Mouse (Mus musculus): ENCODE data around the gene 0610009B22Rik. TPM values are rescaled to one million over a fixed set of nuclear protein-coding genes. Genes with fewer than 3 reads are reported as not detected.
A peak's percentile ranks its signal among the peaks of the same experiment; 100 is the strongest.
"Not testable (repeated sequence)": the region's sequence is repeated elsewhere in the genome, so short reads cannot be mapped to it uniquely, and the experiment has no call there.

The 0610009B22Rik gene
- polyA plus RNA-seq, 1 experiment = 41.0 TPM

DNA sequence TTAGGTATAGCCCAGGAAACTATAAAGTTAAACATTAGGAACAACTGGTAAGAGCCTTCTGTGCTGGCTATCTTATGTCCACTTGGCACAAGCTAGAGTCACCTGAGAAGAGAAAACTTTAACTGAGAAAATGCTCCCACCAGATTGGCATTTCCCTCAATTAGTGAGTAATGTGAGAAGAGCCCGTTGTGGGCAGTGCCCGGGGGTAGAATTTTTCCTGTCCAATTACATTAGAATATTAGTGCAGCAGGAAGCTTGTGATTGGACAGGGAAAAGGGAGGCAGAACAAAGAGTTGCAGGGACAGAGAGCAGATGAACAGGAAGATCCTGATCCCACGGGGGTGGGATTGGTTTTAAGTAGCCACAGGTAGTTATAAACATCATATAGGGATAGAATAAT is 14.2 kb upstream of the 0610009B22Rik start:
- Histone ChIP-seq H3K27ac (ENCODE audit: insufficient read depth, low read depth, low read length) (no peak overlapping the region), H3K36me3 (ENCODE audit: control insufficient read depth, insufficient read depth, low read length) (peaks cover 14% of the 10 kb centered on the region), H3K4me1 (ENCODE audit: control insufficient read depth, insufficient read depth, low read length) (no peaks in the 10 kb centered on the region), H3K27me3 (replicated peaks; ENCODE audit: control insufficient read depth, insufficient read depth, low read length) (no peaks in the 10 kb centered on the region), H3K4me3 (ENCODE audit: insufficient read depth, low read depth, low read length) (no peak overlapping the region)
- TF ChIP-seq CTCF (conservative IDR thresholded peaks at IDR 0.05; ENCODE audit: insufficient read depth, insufficient read length, low read depth, low read length) (no peak), POLR2A (IDR thresholded peaks at IDR 0.05; ENCODE audit: low read depth, low read length) (no peak)
- DNase-seq = no peak
- 32% methylated on average over 3 of the region's 3 CpGs for WGBS

DNA sequence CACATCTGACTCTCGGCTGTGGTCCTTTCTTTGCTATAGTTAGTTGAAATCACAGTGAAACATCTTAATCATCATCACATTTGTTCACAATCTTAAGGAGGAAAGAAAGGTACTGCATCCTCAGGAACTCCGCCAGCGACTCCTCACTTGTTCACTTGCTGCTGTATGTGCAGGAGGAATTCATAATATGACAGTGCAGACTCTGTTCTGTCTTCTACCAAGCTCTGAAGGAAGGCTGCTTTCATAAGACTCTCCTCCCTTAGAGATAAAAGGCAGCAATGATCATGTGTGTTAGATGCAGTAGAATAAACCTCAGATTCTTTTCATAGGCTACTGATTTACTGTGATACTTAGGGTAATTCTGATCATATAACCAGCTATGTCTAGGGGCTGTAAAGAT is 6.3 kb upstream of the 0610009B22Rik start:
- no peak overlapping the region for H3K4me3 ChIP-seq (ENCODE audit: insufficient read depth, low read depth, low read length)
- H3K27ac ChIP-seq (ENCODE audit: insufficient read depth, low read depth, low read length) = no peak overlapping the region
- TF ChIP-seq CTCF (conservative IDR thresholded peaks at IDR 0.05; ENCODE audit: insufficient read depth, insufficient read length, low read depth, low read length) (no peak), POLR2A (IDR thresholded peaks at IDR 0.05; ENCODE audit: low read depth, low read length) (no peak)
- no peaks in the 10 kb centered on the region for H3K4me1 ChIP-seq (ENCODE audit: control insufficient read depth, insufficient read depth, low read length)
- no peak for DNase-seq
- H3K27me3 ChIP-seq (replicated peaks; ENCODE audit: control insufficient read depth, insufficient read depth, low read length) = no peaks in the 10 kb centered on the region
- WGBS = 95% methylated on average over 3 of the region's 3 CpGs
- H3K36me3 ChIP-seq (ENCODE audit: control insufficient read depth, insufficient read depth, low read length) = peaks cover 5% of the 10 kb centered on the region; the same call in 1 of the 2 replicates

DNA sequence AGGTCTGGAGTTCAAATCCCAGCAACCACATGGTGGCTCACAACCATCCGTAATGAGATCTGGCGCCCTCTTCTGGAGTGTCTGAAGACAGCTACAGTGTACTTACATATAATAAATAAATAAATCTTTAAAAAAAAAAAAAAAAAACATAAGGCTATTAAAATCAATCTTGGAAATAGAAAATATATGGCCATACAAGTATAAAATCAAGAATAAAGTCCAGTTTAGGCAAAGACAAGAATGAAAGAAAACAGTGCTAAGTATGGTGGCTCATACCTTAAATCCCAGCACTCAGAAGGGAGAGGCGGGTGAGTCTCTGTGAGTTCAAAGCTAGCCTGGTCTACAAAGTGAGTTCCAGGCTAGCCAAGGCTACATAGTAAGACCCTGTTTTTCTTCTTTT is 1.9 kb upstream of the 0610009B22Rik start:
- H3K4me1 ChIP-seq (ENCODE audit: control insufficient read depth, insufficient read depth, low read length); DNase-seq; H3K4me3 ChIP-seq (ENCODE audit: insufficient read depth, low read depth, low read length); H3K36me3 ChIP-seq (ENCODE audit: control insufficient read depth, insufficient read depth, low read length); H3K27me3 ChIP-seq (replicated peaks; ENCODE audit: control insufficient read depth, insufficient read depth, low read length); H3K27ac ChIP-seq (ENCODE audit: insufficient read depth, low read depth, low read length): not testable (repeated sequence)
- 78% methylated on average over 3 of the region's 3 CpGs for whole genome bisulfite sequencing

DNA sequence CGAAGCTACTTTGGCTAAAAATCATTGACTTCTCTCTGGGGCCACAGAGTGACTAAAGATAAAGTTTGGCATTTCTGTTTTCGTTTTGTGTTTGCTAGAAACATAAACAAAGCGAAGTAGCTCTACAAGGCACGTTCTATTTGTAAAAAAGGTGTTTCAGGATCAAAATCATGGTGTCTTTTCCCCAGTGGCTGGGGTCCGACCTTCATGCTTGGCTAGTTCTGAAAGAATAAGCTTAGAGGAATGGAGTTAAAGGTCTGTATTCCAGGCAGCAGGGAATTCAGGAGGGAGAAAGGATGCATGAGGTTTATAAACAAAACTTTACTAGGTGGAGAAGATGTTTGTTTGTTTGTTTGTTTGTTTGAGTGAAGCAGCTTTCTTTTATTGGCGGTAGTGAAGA is 669 bp upstream of the 0610009B22Rik start:
- H3K36me3 ChIP-seq (ENCODE audit: control insufficient read depth, insufficient read depth, low read length) = no peaks in the 10 kb centered on the region
- peak overlapping the region; percentile 27 for H3K4me3 ChIP-seq (ENCODE audit: insufficient read depth, low read depth, low read length)
- 19% methylated on average over 6 of the region's 6 CpGs for WGBS
- H3K27ac ChIP-seq (ENCODE audit: insufficient read depth, low read depth, low read length) = peak overlapping the region; percentile 62
- H3K4me1 ChIP-seq (ENCODE audit: control insufficient read depth, insufficient read depth, low read length) = peaks cover 2% of the 10 kb centered on the region; the same call in 1 of the 2 replicates
- no peaks in the 10 kb centered on the region for H3K27me3 ChIP-seq (replicated peaks; ENCODE audit: control insufficient read depth, insufficient read depth, low read length)
- no peak for TF ChIP-seq CTCF (conservative IDR thresholded peaks at IDR 0.05; ENCODE audit: insufficient read depth, insufficient read length, low read depth, low read length)
- TF ChIP-seq POLR2A (IDR thresholded peaks at IDR 0.05; ENCODE audit: low read depth, low read length) = no peak
- no peak for DNase-seq

DNA sequence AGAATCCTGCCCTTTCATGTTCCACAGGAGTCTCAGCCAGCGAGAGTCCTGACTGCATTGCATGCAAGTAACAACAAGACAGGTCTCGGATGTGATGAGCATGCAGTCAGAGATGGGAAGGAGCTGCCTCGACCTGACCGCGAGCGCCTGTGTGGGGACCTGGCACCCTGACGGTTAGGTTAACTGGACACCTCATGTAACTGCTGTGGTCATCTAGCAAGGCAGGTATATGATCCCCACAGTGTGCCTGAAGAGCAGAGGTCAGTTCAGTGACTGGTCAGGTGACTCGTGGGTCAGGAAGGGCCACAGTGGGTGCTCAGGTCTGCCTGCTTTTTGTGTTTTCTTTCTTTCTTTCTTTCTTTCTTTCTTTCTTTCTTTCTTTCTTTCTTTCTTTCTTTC is 6.7 kb downstream of the 0610009B22Rik start:
- TF ChIP-seq POLR2A (IDR thresholded peaks at IDR 0.05; ENCODE audit: low read depth, low read length) (no peak), CTCF (conservative IDR thresholded peaks at IDR 0.05; ENCODE audit: insufficient read depth, insufficient read length, low read depth, low read length) (no peak)
- H3K36me3 ChIP-seq (ENCODE audit: control insufficient read depth, insufficient read depth, low read length) = no peaks in the 10 kb centered on the region
- H3K27me3 ChIP-seq (replicated peaks; ENCODE audit: control insufficient read depth, insufficient read depth, low read length) = no peaks in the 10 kb centered on the region
- no peak overlapping the region for H3K4me3 ChIP-seq (ENCODE audit: insufficient read depth, low read depth, low read length)
- no peak overlapping the region for H3K27ac ChIP-seq (ENCODE audit: insufficient read depth, low read depth, low read length)
- 29% methylated on average over 8 of the region's 8 CpGs for WGBS
- peaks cover 3% of the 10 kb centered on the region; the same call in 1 of the 2 replicates for H3K4me1 ChIP-seq (ENCODE audit: control insufficient read depth, insufficient read depth, low read length)
- DNase-seq = no peak

DNA sequence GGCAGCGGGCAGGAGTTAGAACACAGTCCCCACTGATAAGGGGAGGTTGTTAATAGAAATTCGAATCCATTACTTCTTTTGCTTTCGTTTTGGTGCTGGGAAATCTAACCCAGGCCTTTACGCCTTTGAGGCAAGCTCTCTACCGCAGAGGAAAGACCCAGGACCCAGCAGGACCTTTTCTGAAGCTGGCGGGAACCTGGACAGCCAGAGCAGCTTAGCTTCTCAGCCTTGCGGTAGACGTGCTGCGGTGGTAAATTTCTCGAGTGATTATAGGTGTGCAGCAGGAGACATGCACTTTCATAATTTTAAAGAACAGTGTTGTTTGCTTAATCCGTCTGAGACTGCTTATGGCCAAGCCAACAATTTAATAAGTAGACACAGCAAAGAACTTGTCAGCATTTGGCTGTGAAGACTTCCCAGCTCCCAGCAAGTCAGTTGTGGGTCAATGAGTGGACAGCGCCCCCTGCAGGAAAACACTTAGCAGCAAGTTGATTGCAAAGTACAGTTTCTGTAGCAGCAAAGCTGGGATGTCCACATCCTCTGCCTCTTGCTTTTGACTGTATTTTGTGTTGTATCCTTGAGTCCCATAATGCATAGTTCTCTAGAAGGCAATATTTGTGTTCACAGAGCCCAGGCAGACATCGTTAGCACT is 7.2 kb downstream of the 0610009B22Rik start:
- DNase-seq = peak; percentile 92
- no peak overlapping the region; the same call in 1 of the 2 replicates for H3K27ac ChIP-seq (ENCODE audit: insufficient read depth, low read depth, low read length)
- no peaks in the 10 kb centered on the region for H3K36me3 ChIP-seq (ENCODE audit: control insufficient read depth, insufficient read depth, low read length)
- H3K4me3 ChIP-seq (ENCODE audit: insufficient read depth, low read depth, low read length) = no peak overlapping the region
- H3K4me1 ChIP-seq (ENCODE audit: control insufficient read depth, insufficient read depth, low read length) = peaks cover 3% of the 10 kb centered on the region; the same call in 1 of the 2 replicates
- TF ChIP-seq POLR2A (IDR thresholded peaks at IDR 0.05; ENCODE audit: low read depth, low read length) = no peak
- peak; percentile 98 for TF ChIP-seq CTCF (conservative IDR thresholded peaks at IDR 0.05; ENCODE audit: insufficient read depth, insufficient read length, low read depth, low read length)
- 28% methylated on average over 13 of the region's 13 CpGs for WGBS
- H3K27me3 ChIP-seq (replicated peaks; ENCODE audit: control insufficient read depth, insufficient read depth, low read length) = no peaks in the 10 kb centered on the region

DNA sequence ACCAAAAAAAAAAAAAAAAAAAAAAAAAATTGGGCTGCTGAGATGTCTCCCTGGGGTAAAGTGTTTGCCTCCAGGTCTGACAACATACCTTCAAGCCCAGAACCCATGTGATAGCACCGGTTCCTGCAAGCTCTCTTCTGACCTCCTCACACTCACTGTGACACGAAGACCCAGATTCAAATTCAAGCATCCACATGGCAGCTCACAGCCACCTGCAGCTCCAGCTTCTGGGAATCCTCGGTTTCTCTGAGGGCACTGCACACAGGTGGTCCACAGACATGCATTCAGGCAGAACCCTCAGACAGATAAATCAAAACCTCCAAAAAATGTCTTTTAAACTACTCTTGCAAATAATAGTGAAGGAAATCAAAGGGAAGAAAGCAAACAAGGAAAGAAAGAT is 9.2 kb downstream of the 0610009B22Rik start:
- WGBS = 91% methylated on average over 3 of the region's 3 CpGs
- Histone ChIP-seq H3K36me3 (ENCODE audit: control insufficient read depth, insufficient read depth, low read length) (no peaks in the 10 kb centered on the region), H3K27me3 (replicated peaks; ENCODE audit: control insufficient read depth, insufficient read depth, low read length) (no peaks in the 10 kb centered on the region), H3K4me1 (ENCODE audit: control insufficient read depth, insufficient read depth, low read length) (peaks cover 3% of the 10 kb centered on the region; the same call in 1 of the 2 replicates), H3K4me3 (ENCODE audit: insufficient read depth, low read depth, low read length) (no peak overlapping the region), H3K27ac (ENCODE audit: insufficient read depth, low read depth, low read length) (no peak overlapping the region)
- TF ChIP-seq CTCF (conservative IDR thresholded peaks at IDR 0.05; ENCODE audit: insufficient read depth, insufficient read length, low read depth, low read length) (no peak), POLR2A (IDR thresholded peaks at IDR 0.05; ENCODE audit: low read depth, low read length) (no peak)
- no peak for DNase-seq
